Mouse (Mus musculus) gastrocnemius, adult 2 months (tissue): ENCODE data around the gene Colq. TPM values are rescaled to one million over a fixed set of nuclear protein-coding genes. Genes with fewer than 3 reads are reported as not detected.

Source experiments
- DNase-seq: peaks from one replicate; pipeline ENCODE4 v3.0.0; 2022
- H3K27ac ChIP-seq: fragments of 200-600 bp; 2 replicates; pipeline ENCODE4 v1.8.1; 2022; ENCODE audit warnings: mild to moderate bottlenecking
- H3K4me3 ChIP-seq: fragments of 200-600 bp; 2 replicates; pipeline ENCODE4 v1.8.1; 2022; ENCODE audit warnings: mild to moderate bottlenecking, moderate library complexity
- CTCF ChIP-seq: fragments of 200-600 bp; IDR thresholded peaks from 2 replicates; pipeline ENCODE4 v1.8.1; 2022; ENCODE audit warnings: antibody characterized with exemption, mild to moderate bottlenecking, moderate library complexity
- intact Hi-C: fragments of 180-260 bp; cut with DNase I; formaldehyde crosslinking; loops from one replicate; pipeline ENCODE4 v1.15.1; 2025
- total RNA-seq, 2 experiments: library from RNA; stranded (reverse); gene quantifications; 2 replicates each; pipeline ENCODE4 v1.2.3; 2021

The Colq gene
- total RNA-seq, 2 experiments from 2014 or later = 5.8 to 7.5 TPM

DNA sequence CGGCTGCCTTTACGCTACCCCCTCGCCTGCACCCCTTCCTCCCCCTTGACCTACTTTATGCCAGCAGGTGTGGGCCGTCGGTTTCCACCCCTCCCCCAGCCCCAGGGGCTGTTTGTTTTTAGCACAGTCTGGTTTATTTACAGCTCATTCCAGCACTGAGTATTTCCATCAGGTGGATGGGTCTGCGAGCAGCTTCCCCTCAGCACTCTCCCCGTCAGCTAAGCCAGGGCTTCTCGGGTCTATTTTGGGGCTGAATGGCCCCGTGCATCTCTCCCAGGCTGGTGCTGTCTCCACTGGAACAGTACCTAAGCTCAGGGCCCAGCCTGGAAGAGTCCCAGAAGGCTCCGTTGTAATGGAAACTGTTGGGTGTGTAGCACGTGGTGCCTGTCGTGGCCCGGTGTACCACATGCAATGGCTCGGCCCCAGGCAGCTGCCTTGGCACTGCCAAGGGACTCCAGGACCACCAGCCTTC lies 35.1 kb downstream of the Colq start:
- no peak for TF ChIP-seq CTCF
- intact Hi-C loops = loop anchor here (2.0 kb wide), 2 partner anchors 19 to 21 kb away; no protein-coding TSS in a partner anchor
- no peak overlapping the region for H3K4me3 ChIP-seq
- H3K27ac ChIP-seq = peak overlapping the region; percentile 80
- peak; percentile 87 for DNase-seq

DNA sequence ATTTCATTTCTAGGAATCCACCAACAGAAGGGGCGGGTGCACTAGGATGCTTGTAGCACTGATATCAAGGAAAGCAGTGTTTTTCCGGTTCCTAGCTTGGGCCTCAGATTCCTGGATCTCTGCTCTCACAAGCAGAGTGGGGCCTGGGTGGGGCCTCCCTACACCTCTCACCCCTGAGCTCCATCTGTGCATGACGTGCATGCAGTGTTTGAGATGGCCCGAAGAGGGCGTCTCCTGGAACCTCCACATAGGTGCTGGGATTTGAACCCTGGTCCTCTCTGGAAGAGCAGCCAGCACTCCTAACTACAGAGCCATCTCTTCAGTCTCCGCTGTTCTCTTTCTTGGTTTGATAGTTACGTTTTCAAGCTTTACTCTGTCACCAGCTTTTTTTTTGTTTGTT lies 36.1 kb downstream of the Colq start:
- H3K4me3 ChIP-seq = no peak overlapping the region
- no peak for DNase-seq
- TF ChIP-seq CTCF = no peak
- H3K27ac ChIP-seq = no peak overlapping the region
- intact Hi-C loops = loop anchor here (2.0 kb wide), 1 partner anchor 22 kb away; no protein-coding TSS in a partner anchor

DNA sequence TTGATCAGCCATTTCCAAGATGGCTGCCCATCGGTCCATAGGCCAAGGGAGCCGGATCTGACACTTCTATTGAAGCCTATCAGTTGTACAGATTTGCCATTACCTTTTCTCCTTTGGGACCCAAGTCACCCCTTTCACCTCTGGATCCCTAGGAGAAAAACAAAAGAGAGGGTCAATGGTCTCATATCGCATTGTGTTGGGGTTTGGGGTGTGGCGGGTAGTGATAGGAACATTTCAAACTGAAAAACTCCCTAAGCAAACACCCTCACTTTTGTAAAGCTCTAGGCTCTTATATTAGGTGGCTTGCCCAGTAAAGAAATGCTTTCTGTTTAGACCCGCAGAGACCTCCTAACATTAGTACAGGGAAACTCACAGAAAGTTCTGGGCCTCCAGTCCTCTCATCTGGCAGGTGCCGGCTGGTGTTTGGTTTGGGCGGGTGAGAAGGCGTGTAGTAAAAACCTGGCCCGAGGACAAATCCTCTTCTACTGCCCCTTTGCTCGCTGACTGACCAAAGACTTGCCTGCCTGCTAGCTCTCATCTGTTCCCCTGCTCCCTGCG lies 47.2 kb downstream of the Colq start:
- intact Hi-C loops = no loop called here
- Histone ChIP-seq H3K27ac (no peak overlapping the region), H3K4me3 (no peak overlapping the region)
- no peak for DNase-seq
- no peak for TF ChIP-seq CTCF

DNA sequence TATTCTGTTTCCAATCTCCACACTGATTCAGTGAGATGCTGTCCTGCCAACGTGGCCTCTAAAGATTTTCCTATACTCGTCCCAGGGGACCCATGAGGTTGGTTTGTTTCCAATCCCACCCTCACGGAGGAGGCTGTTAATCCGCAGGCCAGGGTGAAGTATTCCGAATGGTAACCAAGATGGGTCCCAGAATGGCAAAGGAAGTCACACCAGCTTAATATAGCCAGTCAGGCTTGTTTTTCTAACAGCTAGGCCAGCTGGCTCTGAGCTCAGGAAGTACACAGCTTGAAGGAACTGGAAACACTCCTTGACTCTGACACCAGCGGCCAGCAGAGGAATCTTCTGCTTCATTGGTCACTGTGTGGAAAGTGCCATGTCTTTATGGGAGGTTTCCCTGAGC lies 53.8 kb downstream of the Colq start:
- DNase-seq = peak; percentile 83
- H3K4me3 ChIP-seq = no peak overlapping the region
- H3K27ac ChIP-seq = peak overlapping the region; percentile 65
- intact Hi-C loops = loop anchor here (2.0 kb wide), 1 partner anchor 20 kb away; no protein-coding TSS in a partner anchor
- peak; percentile 22; the same call in 1 of the 2 replicates for TF ChIP-seq CTCF

DNA sequence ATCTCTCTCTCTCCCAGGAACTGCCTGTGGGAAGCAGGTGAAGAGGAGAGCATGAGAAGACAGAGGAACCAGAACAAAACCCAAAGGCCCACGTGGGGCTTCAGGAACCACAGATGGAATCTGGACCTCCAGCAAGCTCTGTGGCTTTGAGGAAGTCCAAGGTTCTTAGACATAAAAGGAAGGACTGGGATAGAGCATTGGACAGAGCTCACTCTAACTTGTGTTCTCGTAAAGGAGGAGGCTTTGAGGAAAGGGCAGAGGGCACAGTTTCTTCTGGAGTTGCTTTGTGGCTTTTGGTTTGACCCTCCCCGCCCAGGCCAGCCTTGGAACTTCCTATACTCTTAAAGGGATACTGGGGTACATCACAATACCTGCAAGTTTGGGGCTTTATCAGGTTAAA lies 58.5 kb downstream of the Colq start:
- H3K27ac ChIP-seq = no peak overlapping the region
- no peak overlapping the region for H3K4me3 ChIP-seq
- intact Hi-C loops = no loop called here
- no peak for DNase-seq
- TF ChIP-seq CTCF = no peak

DNA sequence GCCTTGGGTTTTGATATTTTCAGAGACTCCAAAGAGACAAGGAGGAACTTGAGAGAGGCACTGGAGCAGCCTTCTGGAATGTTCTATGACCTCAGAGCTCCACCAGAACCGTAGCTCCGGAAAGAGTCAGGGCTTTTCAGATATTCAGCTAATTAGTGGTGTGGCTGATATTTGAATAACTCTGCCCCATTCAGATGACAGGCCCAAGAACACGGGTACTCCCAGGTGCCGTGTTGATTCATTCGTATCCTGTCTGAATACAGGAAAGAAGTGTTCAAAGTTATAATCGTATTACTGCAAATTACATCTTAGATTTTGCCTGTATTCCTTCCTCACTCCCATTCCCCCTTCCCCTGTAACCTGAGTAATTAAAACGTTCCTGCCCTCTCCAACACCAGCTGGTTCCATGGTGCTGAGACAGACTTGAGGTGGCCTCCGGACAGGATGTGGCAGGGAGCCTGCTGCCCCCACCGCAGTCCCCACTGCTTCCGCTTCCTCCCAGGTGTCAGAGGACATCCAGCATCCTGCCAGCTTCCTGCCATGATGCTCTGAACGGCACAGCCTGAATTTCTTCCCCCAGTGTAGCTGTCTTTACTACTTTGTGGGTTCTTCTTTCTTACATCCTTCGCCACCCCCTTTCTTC lies 59.5 kb downstream of the Colq start:
- Histone ChIP-seq H3K27ac (no peak overlapping the region), H3K4me3 (no peak overlapping the region)
- no peak for DNase-seq
- intact Hi-C loops = no loop called here
- TF ChIP-seq CTCF = no peak

DNA sequence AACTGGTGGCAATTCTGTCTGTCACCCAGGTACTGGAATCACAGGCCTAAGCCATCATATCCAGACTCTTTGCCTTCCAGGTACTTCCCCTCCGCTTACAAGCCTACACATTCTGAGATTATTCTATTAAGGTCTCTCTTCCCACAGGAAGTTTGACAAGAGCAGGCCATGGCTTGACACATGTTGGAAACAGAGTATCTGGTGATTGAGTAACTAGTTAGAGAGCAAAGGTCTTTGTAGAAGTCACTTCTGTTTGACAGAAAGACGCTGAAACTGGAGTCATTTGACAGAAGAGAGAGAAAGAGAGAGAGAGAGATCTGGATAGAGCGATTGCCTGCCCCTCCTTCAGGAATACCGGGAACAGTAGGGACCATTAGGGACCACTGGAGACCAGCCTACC lies 60.3 kb downstream of the Colq start:
- no peak for DNase-seq
- no peak overlapping the region for H3K27ac ChIP-seq
- no peak for TF ChIP-seq CTCF
- intact Hi-C loops = no loop called here
- no peak overlapping the region for H3K4me3 ChIP-seq

DNA sequence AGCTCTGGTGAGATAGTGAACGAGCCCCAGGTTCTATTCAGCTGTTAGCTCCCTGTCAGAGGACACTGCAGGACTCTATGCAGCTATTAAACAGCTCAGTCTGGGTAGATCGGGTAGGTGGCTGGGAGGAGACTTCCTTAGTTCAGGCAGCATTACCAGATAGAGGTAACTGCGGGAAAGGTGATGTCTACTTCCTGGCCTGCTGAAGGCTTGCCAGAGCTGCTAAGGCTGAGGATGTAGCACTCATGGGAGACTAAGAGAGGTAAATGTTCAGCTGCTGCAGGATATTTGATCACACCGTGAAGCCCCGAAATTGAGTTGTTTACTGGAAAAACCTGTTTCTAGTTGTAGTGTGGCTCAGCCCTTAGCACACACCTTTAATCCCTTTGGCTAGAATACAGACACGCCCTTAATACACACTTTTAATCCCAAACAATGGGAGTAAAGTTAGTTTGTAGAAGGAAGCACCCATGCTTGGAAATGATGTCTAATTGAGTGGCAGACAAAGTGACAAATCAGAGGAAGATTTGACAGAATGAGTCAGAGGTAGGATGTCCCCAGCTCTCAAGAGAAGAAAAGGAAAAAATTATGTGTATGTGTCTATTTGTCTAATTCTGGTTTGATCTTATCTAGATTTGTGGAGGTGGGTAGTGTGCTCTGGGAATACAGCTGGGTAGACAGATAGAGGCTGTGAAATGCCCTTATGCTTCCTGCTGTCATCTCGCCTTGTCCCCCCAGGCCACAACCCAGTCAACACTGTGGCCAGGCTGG lies 65.9 kb downstream of the Colq start:
- DNase-seq = no peak
- no peak for TF ChIP-seq CTCF
- intact Hi-C loops = no loop called here
- Histone ChIP-seq H3K4me3 (no peak overlapping the region), H3K27ac (no peak overlapping the region)

DNA sequence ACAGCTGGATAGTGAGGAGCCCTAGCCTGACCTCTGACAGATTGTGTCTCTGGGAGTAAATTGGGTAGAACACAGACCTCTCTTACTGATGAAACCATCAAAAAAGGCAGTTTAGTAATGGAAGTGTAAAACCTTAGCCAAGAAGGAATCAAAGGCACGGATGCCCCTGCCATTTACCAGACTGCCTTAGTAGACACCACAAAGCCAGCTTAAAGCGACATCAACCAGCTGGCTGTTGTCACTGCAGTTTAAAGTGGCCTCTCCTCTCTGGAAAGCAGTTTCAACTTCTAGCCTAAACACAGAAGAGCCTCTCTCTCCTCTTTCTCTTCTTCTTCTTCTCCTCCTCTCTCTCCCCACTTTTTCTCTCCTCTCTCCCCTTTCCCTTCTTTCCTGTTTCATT lies 69.8 kb downstream of the Colq start:
- Histone ChIP-seq H3K4me3 (no peak overlapping the region), H3K27ac (no peak overlapping the region)
- no peak for DNase-seq
- intact Hi-C loops = no loop called here
- TF ChIP-seq CTCF = peak; percentile 52

DNA sequence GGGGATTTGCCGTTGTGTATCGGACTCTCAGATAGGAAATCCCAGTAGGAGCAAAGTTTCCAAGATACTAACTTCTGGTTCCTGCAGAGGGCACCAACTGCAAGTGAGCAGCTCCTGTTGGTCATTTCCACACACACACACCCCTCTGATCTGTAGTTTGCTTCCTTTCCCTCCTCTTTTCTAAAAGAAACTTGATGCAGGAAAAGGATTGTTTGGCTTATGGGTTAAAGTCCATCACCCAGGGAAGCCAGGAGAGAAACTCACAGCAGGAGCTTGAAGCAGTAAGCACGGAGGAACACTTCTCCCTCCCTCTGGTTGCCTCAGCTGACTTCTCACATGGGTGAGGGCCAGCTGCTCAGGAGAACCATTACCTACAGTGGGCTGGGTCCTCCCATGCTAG lies 72.0 kb downstream of the Colq start:
- peak; percentile 64 for TF ChIP-seq CTCF
- Histone ChIP-seq H3K4me3 (no peak overlapping the region), H3K27ac (no peak overlapping the region)
- intact Hi-C loops = loop anchor here (1.0 kb wide), 1 partner anchor 86 kb away; no protein-coding TSS in a partner anchor
- DNase-seq = no peak

DNA sequence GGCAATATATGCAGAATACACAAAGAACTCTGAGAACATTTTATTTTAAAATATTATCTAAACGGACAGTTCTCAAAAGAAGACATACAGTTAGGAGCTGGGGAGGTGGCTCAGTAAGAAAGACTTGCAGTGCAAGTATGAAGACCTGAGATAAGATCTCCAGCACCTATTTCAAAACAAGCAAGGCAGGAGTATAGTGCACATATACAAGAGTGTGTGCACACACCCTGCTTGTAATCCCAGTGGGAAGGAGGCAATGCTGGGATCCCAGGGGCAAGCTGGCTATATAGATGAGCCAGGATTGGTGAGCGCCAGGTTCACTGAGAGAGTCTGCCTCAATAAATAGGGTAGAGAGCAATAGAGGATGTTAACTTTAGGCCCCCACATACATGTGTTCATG lies 75.2 kb downstream of the Colq start:
- DNase-seq = no peak
- Histone ChIP-seq H3K27ac (no peak overlapping the region), H3K4me3 (no peak overlapping the region)
- no peak for TF ChIP-seq CTCF
- intact Hi-C loops = no loop called here

DNA sequence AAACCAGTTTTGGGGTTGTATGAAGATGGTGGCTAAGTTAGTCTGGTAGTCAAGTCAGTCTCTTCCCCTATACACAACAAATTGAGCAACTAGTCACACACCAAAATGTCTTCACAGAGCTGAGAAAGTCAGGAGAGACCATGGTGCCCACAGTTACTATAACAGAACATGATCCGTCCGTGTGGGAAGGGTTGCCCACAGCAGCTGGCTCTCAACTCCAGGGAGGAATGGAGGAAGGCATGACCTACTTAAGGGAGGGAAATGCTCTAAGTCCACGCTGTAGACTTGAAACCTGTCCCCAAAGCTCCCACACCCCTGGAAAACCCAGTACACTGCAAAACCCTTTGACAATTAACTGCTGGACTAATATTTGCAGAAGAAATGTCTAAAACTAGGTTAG lies 80.8 kb downstream of the Colq start:
- no peak for TF ChIP-seq CTCF
- DNase-seq = no peak
- no peak overlapping the region for H3K4me3 ChIP-seq
- H3K27ac ChIP-seq = peak overlapping the region; percentile 0; the same call in 1 of the 2 replicates
- intact Hi-C loops = no loop called here

DNA sequence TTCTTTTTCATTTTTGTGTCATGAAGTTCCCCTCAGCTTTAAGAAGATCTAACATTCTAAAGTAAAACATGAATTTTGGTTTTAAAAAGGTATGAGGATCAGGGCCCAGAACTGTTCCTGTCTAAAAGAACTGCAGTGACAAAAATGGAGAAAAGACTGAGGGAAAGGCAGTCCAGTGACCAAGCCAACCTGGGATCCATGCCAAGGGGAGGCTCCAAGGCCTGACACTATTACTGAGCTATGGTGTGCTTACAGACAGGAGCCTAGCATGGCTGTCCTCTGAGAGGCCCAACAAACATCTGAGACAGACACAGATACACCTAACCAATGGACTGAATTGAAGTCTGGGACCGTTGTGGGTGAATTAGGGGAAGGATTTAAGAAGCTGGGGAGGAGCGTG lies 81.2 kb downstream of the Colq start:
- intact Hi-C loops = no loop called here
- TF ChIP-seq CTCF = no peak
- Histone ChIP-seq H3K27ac (peak overlapping the region; percentile 0; the same call in 1 of the 2 replicates), H3K4me3 (no peak overlapping the region)
- peak; percentile 67 for DNase-seq
